Mouse (Mus musculus) adrenal gland, adult 8-10 months (tissue): ENCODE results near the gene Prdm11. TPM values are rescaled to one million over a fixed set of nuclear protein-coding genes. Genes with fewer than 3 reads are reported as not detected.

Source experiments
- DNase-seq: peaks from one replicate; pipeline ENCODE4 v3.0.0; 2022
- total RNA-seq, 4 experiments: library from RNA; stranded (reverse); gene quantifications; 2 replicates each; pipeline ENCODE4 v1.2.4; 2022

Prdm11 gene
- total RNA-seq, 4 experiments from 2014 or later, result 49.7 to 97.8 (median 69.9) TPM

GRCm38 (mm10) chr2:93011465-93011864, 34.5 kb downstream of the Prdm11 start:
- DNase-seq, result no peak

GRCm38 (mm10) chr2:93007967-93008685, 37.8 kb downstream of the Prdm11 start:
- DNase-seq, result no peak

GRCm38 (mm10) chr2:93005028-93005427, 40.9 kb downstream of the Prdm11 start:
- no peak for DNase-seq

- no peak for DNase-seq
Observed at GRCm38 (mm10) chr2:92991976-92992375, 54.0 kb downstream of the Prdm11 start.

- DNase-seq, result no peak
Observed at GRCm38 (mm10) chr2:92989593-92989992, 56.4 kb downstream of the Prdm11 start.

GRCm38 (mm10) chr2:92987901-92988631, 57.9 kb downstream of the Prdm11 start:
- peak; percentile 69 for DNase-seq

GRCm38 (mm10) chr2:92987108-92987618, 58.8 kb downstream of the Prdm11 start:
- DNase-seq, result no peak

GRCm38 (mm10) chr2:92985600-92985999, 60.4 kb downstream of the Prdm11 start:
- no peak for DNase-seq

- no peak for DNase-seq
Observed at GRCm38 (mm10) chr2:92985171-92985570, 60.8 kb downstream of the Prdm11 start.

GRCm38 (mm10) chr2:92984321-92985108, 61.5 kb downstream of the Prdm11 start:
- no peak for DNase-seq

GRCm38 (mm10) chr2:92983273-92983620, 62.7 kb downstream of the Prdm11 start:
- no peak for DNase-seq

GRCm38 (mm10) chr2:92982591-92983272, 63.2 kb downstream of the Prdm11 start:
- no peak for DNase-seq

GRCm38 (mm10) chr2:92980165-92980564, 65.8 kb downstream of the Prdm11 start:
- DNase-seq, result no peak

GRCm38 (mm10) chr2:92975031-92975790, 70.8 kb downstream of the Prdm11 start:
- DNase-seq, result no peak

GRCm38 (mm10) chr2:92973646-92974045, 72.3 kb downstream of the Prdm11 start:
- DNase-seq, result no peak

GRCm38 (mm10) chr2:92972071-92972470, 73.9 kb downstream of the Prdm11 start:
- DNase-seq, result no peak

GRCm38 (mm10) chr2:92971536-92971935, 74.4 kb downstream of the Prdm11 start:
- DNase-seq, result no peak

GRCm38 (mm10) chr2:92971069-92971468, 74.9 kb downstream of the Prdm11 start:
- DNase-seq, result no peak

GRCm38 (mm10) chr2:92967839-92968166, 78.2 kb downstream of the Prdm11 start:
- no peak for DNase-seq

GRCm38 (mm10) chr2:92967032-92967838, 78.7 kb downstream of the Prdm11 start:
- no peak for DNase-seq

GRCm38 (mm10) chr2:92966257-92966656, 79.7 kb downstream of the Prdm11 start:
- DNase-seq, result no peak
